Mouse (Mus musculus) midbrain, embryonic 16.5 days (tissue): ENCODE results near the gene Slc6a16. TPM values are rescaled to one million over a fixed set of nuclear protein-coding genes. Genes with fewer than 3 reads are reported as not detected.

Experiments used
- ATAC-seq: fragments of 200-750 bp; cut with Nextera tagmentation; 2 replicates; pipeline ENCODE4 v1.8.0; 2017; ENCODE audit warnings: moderate TSS enrichment
- H3K27ac ChIP-seq: fragments of 300-500 bp; sonication (generic); 2 replicates; pipeline ENCODE4 v1.5.1; 2014; ENCODE audit warnings: mild to moderate bottlenecking, low read length, mixed read lengths
- H3K27me3 ChIP-seq: fragments of 300-500 bp; sonication (generic); 2 replicates; pipeline ENCODE4 v1.6.1; 2014; ENCODE audit warnings: low read depth, low read length, mixed read lengths; ENCODE audit not compliant: control insufficient read depth, insufficient read depth
- H3K36me3 ChIP-seq: fragments of 300-500 bp; sonication (generic); 2 replicates; pipeline ENCODE4 v1.6.1; 2014; ENCODE audit warnings: mild to moderate bottlenecking, low read length, moderate library complexity, mixed read lengths; ENCODE audit not compliant: control insufficient read depth, insufficient read depth
- H3K4me1 ChIP-seq: fragments of 300-500 bp; sonication (generic); 2 replicates; pipeline ENCODE4 v1.6.1; 2014; ENCODE audit warnings: mild to moderate bottlenecking, low read length, mixed read lengths; ENCODE audit not compliant: control insufficient read depth, insufficient read depth
- H3K4me2 ChIP-seq: fragments of 300-500 bp; sonication (generic); 2 replicates; pipeline ENCODE4 v1.6.1; 2014; ENCODE audit warnings: mild to moderate bottlenecking, low read length, mixed read lengths
- H3K4me3 ChIP-seq: fragments of 300-500 bp; sonication (generic); 2 replicates; pipeline ENCODE4 v1.5.1; 2014; ENCODE audit warnings: low read depth, mild to moderate bottlenecking, low read length, moderate library complexity, mixed read lengths
- H3K9ac ChIP-seq: fragments of 300-500 bp; sonication (generic); 2 replicates; pipeline ENCODE4 v1.6.1; 2014; ENCODE audit warnings: low read depth, low read length, mixed read lengths
- H3K9me3 ChIP-seq: fragments of 300-500 bp; sonication (generic); replicated peaks from 2 replicates; pipeline ENCODE4 v1.6.1; 2014; ENCODE audit warnings: mild to moderate bottlenecking, low read length, mixed read lengths; ENCODE audit not compliant: control insufficient read depth, poor library complexity, severe bottlenecking
- WGBS: fragments of 180-500 bp; shearing (Covaris S2); extraction: QIAGEN DNeasy Blood & Tissue Kit; methylation state at CpG from one replicate; pipeline ENCODE4 v1.1.7; 2014; 5-methylcytosine and 5-hydroxymethylcytosine counted together
- polyA plus RNA-seq: library from polyadenylated mRNA; unstranded; fragments of >200 nt; fragmentation: Nextera tagmentation; extraction: Ambion mirVana; gene quantifications from 2 replicates; pipeline ENCODE4 v1.2.1, GENCODE M21; 2015

The Slc6a16 gene
- polyA plus RNA-seq, 1 experiment from 2014 or later: 0.93 TPM

GRCm38 (mm10) chr7:45296626-45297025 is 55.7 kb downstream of the Slc6a16 start:
- no peak overlapping the region for H3K4me2 ChIP-seq
- no peak overlapping the region for H3K27ac ChIP-seq
- H3K9me3 ChIP-seq: no peaks in the 10 kb centered on the region
- 77% methylated on average over 1 of the region's 1 CpGs for WGBS
- no peak overlapping the region for H3K4me3 ChIP-seq
- H3K4me1 ChIP-seq: peaks cover 3% of the 10 kb centered on the region; the same call in 1 of the 2 replicates
- H3K36me3 ChIP-seq: no peaks in the 10 kb centered on the region
- no peak overlapping the region for H3K9ac ChIP-seq
- peaks cover 2% of the 10 kb centered on the region; the same call in 1 of the 2 replicates for H3K27me3 ChIP-seq
- ATAC-seq: no peak

- H3K27me3 ChIP-seq: peaks cover 2% of the 10 kb centered on the region; the same call in 1 of the 2 replicates
- no peak overlapping the region for H3K4me3 ChIP-seq
- 66% methylated on average over 3 of the region's 3 CpGs for WGBS
- no peaks in the 10 kb centered on the region for H3K9me3 ChIP-seq
- no peak overlapping the region for H3K9ac ChIP-seq
- ATAC-seq: no peak
- no peak overlapping the region for H3K4me2 ChIP-seq
- H3K4me1 ChIP-seq: peaks cover 3% of the 10 kb centered on the region; the same call in 1 of the 2 replicates
- H3K36me3 ChIP-seq: no peaks in the 10 kb centered on the region
- no peak overlapping the region for H3K27ac ChIP-seq
Measured at GRCm38 (mm10) chr7:45297563-45297962, 56.7 kb downstream of the Slc6a16 start.

DNA sequence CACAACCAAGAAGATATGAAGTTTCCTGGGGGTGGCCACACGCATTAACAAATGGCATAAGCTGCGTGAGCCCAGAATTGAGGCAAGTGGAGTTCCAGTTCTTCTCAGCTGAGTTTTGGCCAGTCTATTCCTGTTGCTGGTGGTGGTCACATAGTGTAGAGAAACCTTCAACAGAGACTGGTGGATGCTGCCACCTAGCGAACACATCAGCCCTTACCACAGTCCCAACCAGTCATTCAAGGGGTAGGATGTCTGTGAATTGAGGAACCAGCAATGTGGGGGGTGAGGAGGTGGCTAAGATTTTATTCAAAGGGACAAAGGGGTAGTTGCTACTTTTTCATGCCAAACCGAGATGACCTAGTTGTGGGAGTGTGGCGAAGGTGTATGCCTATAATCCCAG is 58.9 kb downstream of the Slc6a16 start:
- H3K27me3 ChIP-seq: peaks cover 2% of the 10 kb centered on the region; the same call in 1 of the 2 replicates
- H3K36me3 ChIP-seq: no peaks in the 10 kb centered on the region
- no peak overlapping the region for H3K27ac ChIP-seq
- no peak overlapping the region for H3K9ac ChIP-seq
- no peaks in the 10 kb centered on the region for H3K9me3 ChIP-seq
- WGBS: 8% methylated on average over 5 of the region's 5 CpGs
- peaks cover 3% of the 10 kb centered on the region; the same call in 1 of the 2 replicates for H3K4me1 ChIP-seq
- H3K4me2 ChIP-seq: no peak overlapping the region
- peak; percentile 90 for ATAC-seq
- no peak overlapping the region for H3K4me3 ChIP-seq

- Histone ChIP-seq H3K36me3 (no peaks in the 10 kb centered on the region), H3K4me1 (peaks cover 7% of the 10 kb centered on the region; the same call in 1 of the 2 replicates), H3K27ac (no peak overlapping the region), H3K9ac (peak overlapping the region; percentile 34; the same call in 1 of the 2 replicates), H3K27me3 (peaks cover 2% of the 10 kb centered on the region; the same call in 1 of the 2 replicates), H3K4me2 (peak overlapping the region; percentile 33), H3K9me3 (no peaks in the 10 kb centered on the region), H3K4me3 (no peak overlapping the region)
- 16% methylated on average over 6 of the region's 6 CpGs for WGBS
- ATAC-seq: 0 out of 2 replicates have a peak, but pooled peaks have one; percentile 44
Measured at GRCm38 (mm10) chr7:45300270-45300669, 59.4 kb downstream of the Slc6a16 start.

- ATAC-seq: no peak
- Histone ChIP-seq H3K4me2 (no peak overlapping the region), H3K4me1 (peaks cover 9% of the 10 kb centered on the region; the same call in 1 of the 2 replicates), H3K4me3 (no peak overlapping the region), H3K27me3 (peaks cover 2% of the 10 kb centered on the region; the same call in 1 of the 2 replicates), H3K9me3 (no peaks in the 10 kb centered on the region), H3K27ac (no peak overlapping the region), H3K36me3 (no peaks in the 10 kb centered on the region), H3K9ac (no peak overlapping the region)
- 54% methylated on average over 8 of the region's 8 CpGs for WGBS
Measured at GRCm38 (mm10) chr7:45302626-45303025, 61.7 kb downstream of the Slc6a16 start.

GRCm38 (mm10) chr7:45304869-45305268 is 64.0 kb downstream of the Slc6a16 start:
- peak overlapping the region; percentile 10 for H3K9ac ChIP-seq
- no peak overlapping the region for H3K27ac ChIP-seq
- H3K36me3 ChIP-seq: no peaks in the 10 kb centered on the region
- ATAC-seq: no peak
- no peaks in the 10 kb centered on the region for H3K9me3 ChIP-seq
- 12% methylated on average over 11 of the region's 13 CpGs for WGBS
- H3K27me3 ChIP-seq: peaks cover 2% of the 10 kb centered on the region; the same call in 1 of the 2 replicates
- peaks cover 9% of the 10 kb centered on the region; the same call in 1 of the 2 replicates for H3K4me1 ChIP-seq
- peak overlapping the region; percentile 24 for H3K4me3 ChIP-seq
- H3K4me2 ChIP-seq: peak overlapping the region; percentile 49

- 6% methylated on average over 17 of the region's 17 CpGs for WGBS
- peaks cover 2% of the 10 kb centered on the region; the same call in 1 of the 2 replicates for H3K27me3 ChIP-seq
- ATAC-seq: no peak
- peak overlapping the region; percentile 24 for H3K4me3 ChIP-seq
- H3K4me1 ChIP-seq: peaks cover 9% of the 10 kb centered on the region; the same call in 1 of the 2 replicates
- no peaks in the 10 kb centered on the region for H3K9me3 ChIP-seq
- no peaks in the 10 kb centered on the region for H3K36me3 ChIP-seq
- H3K9ac ChIP-seq: peak overlapping the region; percentile 10
- no peak overlapping the region for H3K27ac ChIP-seq
- H3K4me2 ChIP-seq: peak overlapping the region; percentile 49
Measured at GRCm38 (mm10) chr7:45305275-45305674, 64.4 kb downstream of the Slc6a16 start.

DNA sequence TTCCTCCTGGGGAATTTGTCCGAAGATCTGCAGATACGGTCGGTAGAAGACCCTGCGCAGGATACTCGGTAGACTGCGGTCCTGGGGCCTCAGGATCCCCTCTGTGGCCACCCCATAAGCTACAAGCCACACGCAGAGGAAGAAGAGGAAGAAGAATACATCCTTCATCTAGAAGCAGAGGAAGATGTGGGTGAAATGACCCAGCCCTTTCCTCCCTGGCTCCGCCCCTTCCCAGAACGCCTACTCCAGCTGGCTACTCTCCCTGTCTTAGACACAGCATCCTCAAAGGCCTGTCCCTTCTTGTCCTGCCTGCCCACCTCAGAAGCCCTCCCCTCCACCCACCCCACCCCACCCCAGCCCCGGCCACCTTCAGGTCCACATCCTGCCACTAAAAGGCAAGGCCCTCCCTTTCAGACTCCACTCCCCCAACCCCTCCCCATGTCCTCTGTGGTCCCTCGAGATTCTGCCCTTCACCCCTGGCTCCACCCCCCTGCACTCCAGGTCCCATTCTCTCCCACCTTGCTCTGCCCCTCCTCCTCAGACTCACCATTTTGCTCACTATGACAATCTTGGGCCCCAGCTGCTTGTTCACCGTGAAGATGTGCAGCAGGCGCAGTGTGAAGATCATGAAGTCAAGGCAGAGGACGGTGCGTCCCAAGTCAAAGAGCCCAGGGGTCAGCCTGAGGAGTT is 67.8 kb downstream of the Slc6a16 start:
- H3K27ac ChIP-seq: no peak overlapping the region
- H3K4me3 ChIP-seq: no peak overlapping the region
- H3K4me2 ChIP-seq: no peak overlapping the region
- H3K9ac ChIP-seq: no peak overlapping the region; the same call in 1 of the 2 replicates
- H3K27me3 ChIP-seq: no peaks in the 10 kb centered on the region
- 75% methylated on average over 15 of the region's 15 CpGs for WGBS
- H3K9me3 ChIP-seq: no peaks in the 10 kb centered on the region
- peaks cover 8% of the 10 kb centered on the region; the same call in 1 of the 2 replicates for H3K4me1 ChIP-seq
- no peaks in the 10 kb centered on the region for H3K36me3 ChIP-seq
- ATAC-seq: no peak

GRCm38 (mm10) chr7:45309455-45309854 is 68.6 kb downstream of the Slc6a16 start:
- ATAC-seq: no peak
- H3K4me2 ChIP-seq: no peak overlapping the region
- no peak overlapping the region for H3K27ac ChIP-seq
- H3K4me3 ChIP-seq: no peak overlapping the region
- H3K36me3 ChIP-seq: no peaks in the 10 kb centered on the region
- no peaks in the 10 kb centered on the region for H3K9me3 ChIP-seq
- H3K27me3 ChIP-seq: no peaks in the 10 kb centered on the region
- no peak overlapping the region; the same call in 1 of the 2 replicates for H3K9ac ChIP-seq
- peaks cover 8% of the 10 kb centered on the region; the same call in 1 of the 2 replicates for H3K4me1 ChIP-seq
- WGBS: 9% methylated on average over 9 of the region's 9 CpGs
